Mouse (Mus musculus) adrenal gland, postnatal 0 days (tissue): ENCODE measurements around the gene Vmn2r3. TPM values are rescaled to one million over a fixed set of nuclear protein-coding genes. Genes with fewer than 3 reads are reported as not detected.

Experiments used
- polyA plus RNA-seq: library from polyadenylated mRNA; unstranded; fragments of >200 nt; fragmentation: Nextera tagmentation; extraction: Ambion mirVana; gene quantifications from 2 replicates; pipeline ENCODE4 v1.2.1, GENCODE M21; 2015

The Vmn2r3 gene
- polyA plus RNA-seq: not detected in 2 replicates

GRCm38 (mm10) chr3:64289609-64290008, at the start of gene Vmn2r3:
Vmn2r3 (minus strand) TSS chr3:64289709.

Other genes with a start within 250 kb of the Vmn2r3 start
- gene Vmn2r1, start 208.2 kb downstream of the Vmn2r3 start, polyA plus RNA-seq: 0.05 and 0.07 TPM in 2 replicates
- 0.04 TPM in 1 of 2 replicates, not detected in the other for gene Vmn2r2, start 147.8 kb downstream of the Vmn2r3 start, polyA plus RNA-seq
- not detected in 2 replicates for gene Vmn2r4, start 125.7 kb upstream of the Vmn2r3 start, polyA plus RNA-seq
- not detected in 2 replicates for gene Vmn2r5, start 220.1 kb upstream of the Vmn2r3 start, polyA plus RNA-seq